Mouse (Mus musculus) right cerebral cortex, postnatal 14 days (tissue): ENCODE data around the gene P2ry13.

Experiments
- DNase-seq: peaks from one replicate; pipeline ENCODE4 v3.0.0; 2022

The P2ry13 gene

GRCm38 (mm10) chr3:59194938-59195337, 15.7 kb downstream of the P2ry13 start, which contains the start of gene Gpr87:
TSS of gene Gpr87 (minus strand) at chr3:59195104.
- DNase-seq = no peak

- DNase-seq = no peak
These were observed 16.6 kb downstream of the P2ry13 start for GRCm38 (mm10) chr3:59194099-59194498.

DNA sequence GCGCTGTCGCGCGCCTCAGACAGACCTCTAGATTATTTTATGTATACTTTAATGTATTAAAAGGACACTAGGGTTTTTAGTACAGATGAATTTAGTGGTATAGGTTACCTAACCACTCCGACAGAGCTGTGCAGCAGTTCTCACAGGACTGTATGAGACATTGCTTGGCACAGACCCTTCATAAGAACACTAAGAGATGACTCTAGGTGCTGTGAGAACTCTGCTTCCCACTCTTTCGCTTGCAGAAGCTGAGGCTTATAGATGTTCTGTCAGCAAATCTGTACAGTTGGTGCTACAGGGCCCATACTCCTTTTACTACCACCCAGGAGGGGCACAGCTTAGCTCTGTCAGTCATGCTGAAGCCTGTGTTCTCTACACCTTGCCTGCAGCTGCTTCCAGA, 19.0 kb downstream of the P2ry13 start:
- DNase-seq = no peak

DNA sequence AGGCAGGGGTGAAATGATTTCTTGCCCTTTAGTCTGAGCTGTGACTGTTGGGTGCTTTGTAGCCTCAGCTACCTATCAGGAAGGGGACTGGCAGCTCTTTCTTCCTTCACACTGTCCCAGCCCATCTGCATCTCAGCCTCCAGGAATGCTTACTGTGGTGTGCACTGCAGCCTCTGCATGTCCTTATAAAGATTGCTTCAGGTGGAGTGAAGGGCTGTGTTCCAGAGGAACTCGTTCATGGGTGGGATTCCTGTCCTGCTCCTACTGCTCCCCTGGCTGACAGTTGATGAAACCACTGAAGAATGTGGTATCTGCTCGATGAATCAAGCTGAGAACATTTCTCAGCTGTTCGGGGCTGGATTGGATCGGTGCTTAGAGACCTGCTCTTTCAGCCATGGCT, 23.3 kb downstream of the P2ry13 start:
- DNase-seq = no peak

GRCm38 (mm10) chr3:59185662-59186061, 25.0 kb downstream of the P2ry13 start:
- DNase-seq = no peak

DNA sequence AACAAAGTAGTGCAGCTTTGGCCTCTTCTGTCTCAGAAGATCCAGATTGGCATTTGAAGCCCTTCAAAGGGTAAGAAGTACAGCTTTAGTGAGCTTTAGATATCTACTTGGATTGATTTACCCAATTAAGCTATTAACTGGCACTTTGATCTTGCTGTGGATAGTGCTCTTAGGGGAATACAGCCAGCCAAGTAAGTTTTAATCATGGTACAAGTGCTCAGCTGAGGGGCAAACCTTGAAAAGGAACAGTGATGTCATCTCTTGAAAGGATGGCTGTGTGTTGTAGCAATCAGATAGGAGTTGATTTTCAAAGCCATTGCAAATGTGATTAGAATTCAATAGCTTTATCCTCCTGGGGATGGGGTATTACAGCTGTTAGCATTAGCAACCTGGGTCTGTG, 28.6 kb downstream of the P2ry13 start:
- DNase-seq = no peak

DNA sequence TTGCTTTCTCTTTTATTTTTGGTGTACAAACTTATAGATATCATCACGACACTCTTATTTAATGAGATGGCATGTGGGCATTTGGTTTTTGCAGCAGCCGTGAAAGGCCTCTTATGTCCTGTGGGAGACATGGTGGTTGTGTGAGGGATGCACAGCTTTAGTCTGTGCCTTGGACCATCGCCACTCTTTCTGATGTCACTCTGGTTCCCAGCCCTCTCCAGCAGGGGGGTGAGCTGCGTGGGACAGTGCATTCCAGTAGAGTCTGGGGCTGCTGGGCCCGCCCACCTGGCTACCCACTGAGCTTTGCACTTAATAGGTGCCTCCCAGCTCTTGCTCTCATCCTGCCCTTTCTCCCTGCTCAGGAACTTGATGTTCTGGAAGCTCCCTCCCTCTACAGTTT, 29.5 kb downstream of the P2ry13 start:
- DNase-seq = no peak

DNA sequence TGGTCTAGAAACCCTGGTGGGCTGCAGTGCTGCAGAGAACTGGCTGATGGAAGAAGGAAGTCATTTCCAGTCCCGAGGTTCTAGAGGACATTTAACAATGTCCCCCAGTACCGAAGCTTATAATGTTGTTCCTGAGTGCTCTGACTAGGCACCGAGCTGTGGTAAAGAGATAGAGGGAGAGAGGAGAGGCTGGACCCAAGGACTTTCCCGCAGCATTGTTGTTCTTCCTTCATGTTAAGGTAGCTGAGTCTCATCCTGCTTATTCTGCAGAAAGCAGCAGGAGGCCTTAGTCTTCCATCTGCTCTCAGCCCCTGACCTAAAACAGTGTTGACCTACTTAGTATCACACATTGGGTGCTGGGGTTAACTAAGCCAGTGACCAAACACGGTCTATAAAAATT, 33.8 kb downstream of the P2ry13 start:
- no peak for DNase-seq

GRCm38 (mm10) chr3:59175234-59175633, 35.4 kb downstream of the P2ry13 start:
- peak; percentile 47 for DNase-seq

GRCm38 (mm10) chr3:59174426-59175154, 36.1 kb downstream of the P2ry13 start:
- DNase-seq = no peak

- no peak for DNase-seq
These were observed 40.6 kb downstream of the P2ry13 start for GRCm38 (mm10) chr3:59169921-59170627.

DNA sequence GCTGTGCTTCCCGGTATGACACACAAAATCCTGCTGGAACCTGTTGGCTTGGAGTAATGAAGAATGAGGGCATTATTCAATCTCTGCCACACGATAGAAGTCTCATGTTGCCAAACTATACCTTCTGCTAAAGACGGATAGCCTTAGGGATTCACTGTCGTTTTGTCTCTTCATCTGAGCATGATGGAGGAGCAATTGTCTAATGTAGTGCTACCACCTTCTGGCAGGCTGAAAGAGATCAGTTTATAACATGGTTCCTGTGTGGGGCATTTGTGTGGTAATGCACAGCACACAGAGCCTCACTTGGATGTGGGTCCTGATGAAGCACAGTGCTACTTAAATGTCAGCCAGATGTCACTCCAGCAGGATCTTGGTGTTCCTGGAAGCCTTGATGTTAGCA, 41.5 kb downstream of the P2ry13 start:
- no peak for DNase-seq

GRCm38 (mm10) chr3:59168476-59168875, 42.2 kb downstream of the P2ry13 start:
- DNase-seq = no peak

- DNase-seq = no peak
These were observed 43.1 kb downstream of the P2ry13 start for GRCm38 (mm10) chr3:59167417-59168054.

DNA sequence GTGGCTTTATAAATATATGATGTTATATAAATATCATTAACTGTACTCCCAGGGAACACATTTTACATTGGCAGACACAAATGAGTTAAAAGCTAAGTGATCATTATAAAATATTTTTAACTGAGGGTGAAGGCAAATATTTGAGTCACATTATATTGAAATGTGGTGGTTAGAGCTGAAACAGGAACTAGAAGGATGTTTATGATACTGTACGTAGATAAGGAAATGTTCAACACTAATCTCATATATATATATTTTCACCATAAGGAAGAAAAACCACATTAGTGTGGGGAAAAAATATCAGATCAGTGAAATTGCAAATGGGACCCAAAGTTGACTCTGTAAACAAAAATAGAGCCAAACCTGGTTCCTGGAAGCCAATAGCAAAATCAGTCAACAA, 50.2 kb downstream of the P2ry13 start:
- DNase-seq = no peak
